Mouse (Mus musculus) cerebellum, adult 2 months (tissue): ENCODE results near the gene Aox2. TPM values are rescaled to one million over a fixed set of nuclear protein-coding genes. Genes with fewer than 3 reads are reported as not detected.

Experiments used
- DNase-seq, 2 experiments: peaks; one replicate each; pipeline ENCODE4 v3.0.0; 2021
- H3K27ac ChIP-seq: fragments of 200-500 bp; 2 replicates; pipeline ENCODE4 v1.5.1; 2012; ENCODE audit warnings: low read length, control low read depth, inconsistent platforms; ENCODE audit not compliant: insufficient read depth
- H3K27me3 ChIP-seq: fragments of 200-500 bp; 2 replicates; pipeline ENCODE4 v1.6.1; 2012; ENCODE audit warnings: inconsistent platforms, mild to moderate bottlenecking, low read length, moderate library complexity; ENCODE audit not compliant: control insufficient read depth, insufficient read depth
- H3K4me1 ChIP-seq: fragments of 200-500 bp; 2 replicates; pipeline ENCODE4 v1.6.1; 2011; ENCODE audit warnings: low read length; ENCODE audit not compliant: control insufficient read depth, insufficient read depth
- H3K4me3 ChIP-seq: fragments of 200-500 bp; replicated peaks from 2 replicates; pipeline ENCODE3; 2011; ENCODE audit warnings: mild to moderate bottlenecking, low read depth, low read length, control low read depth; ENCODE audit not compliant: insufficient read depth
- CTCF ChIP-seq: fragments of 200-500 bp; IDR thresholded peaks from 2 replicates; pipeline ENCODE4 v1.5.1; 2011; ENCODE audit warnings: low read depth, mild to moderate bottlenecking, control low read depth, low read length, moderate library complexity, borderline replicate concordance; ENCODE audit not compliant: insufficient read depth
- POLR2A ChIP-seq: fragments of 200-500 bp; IDR thresholded peaks from 2 replicates; pipeline ENCODE4 v1.6.1; 2011; ENCODE audit warnings: low read length, control low read depth, borderline replicate concordance; ENCODE audit not compliant: insufficient read depth
- WGBS: fragments of 180-500 bp; shearing (Covaris S2); methylation state at CpG from one replicate; pipeline ENCODE4 v1.1.7; 2018; 5-methylcytosine and 5-hydroxymethylcytosine counted together
- polyA plus RNA-seq: library from polyadenylated mRNA; depleted of rRNA; stranded (reverse); fragments of >200 nt; gene quantifications from 2 replicates; pipeline ENCODE4 v1.2.3, GENCODE M21; 2012; rRNA removed

Aox2 gene
- polyA plus RNA-seq, 1 experiment = 0.03 TPM

- Histone ChIP-seq H3K27ac (no peak overlapping the region), H3K4me3 (no peak overlapping the region), H3K4me1 (peaks cover 4% of the 10 kb centered on the region; the same call in 1 of the 2 replicates), H3K27me3 (no peaks in the 10 kb centered on the region)
- TF ChIP-seq CTCF = no peak; the same call in 1 of the 2 replicates
- TF ChIP-seq POLR2A = no peak
- 23% methylated on average over 1 of the region's 1 CpGs for whole genome bisulfite sequencing
- no peak for DNase-seq
Observed at GRCm38 (mm10) chr1:58415442-58415841, 137.3 kb downstream of the Aox2 start.

GRCm38 (mm10) chr1:58416048-58416447, 137.9 kb downstream of the Aox2 start:
- TF ChIP-seq POLR2A (no peak), CTCF (no peak)
- Histone ChIP-seq H3K4me1 (peaks cover 4% of the 10 kb centered on the region; the same call in 1 of the 2 replicates), H3K27me3 (no peaks in the 10 kb centered on the region), H3K4me3 (no peak overlapping the region), H3K27ac (no peak overlapping the region)
- WGBS = 51% methylated on average over 2 of the region's 2 CpGs
- no peak for DNase-seq

GRCm38 (mm10) chr1:58420032-58420431, 141.9 kb downstream of the Aox2 start:
- Histone ChIP-seq H3K27me3 (no peaks in the 10 kb centered on the region), H3K4me1 (peaks cover 4% of the 10 kb centered on the region; the same call in 1 of the 2 replicates), H3K27ac (no peak overlapping the region), H3K4me3 (peak overlapping the region; percentile 44)
- 23% methylated on average over 10 of the region's 10 CpGs for WGBS
- DNase-seq = no peak
- no peak for TF ChIP-seq CTCF

- TF ChIP-seq POLR2A (no peak), CTCF (no peak)
- 2% methylated on average over 7 of the region's 7 CpGs for WGBS
Observed at GRCm38 (mm10) chr1:58420961-58421360, 142.8 kb downstream of the Aox2 start.

GRCm38 (mm10) chr1:58422879-58423278, 144.8 kb downstream of the Aox2 start:
- Histone ChIP-seq H3K27me3 (no peaks in the 10 kb centered on the region), H3K4me1 (peaks cover 4% of the 10 kb centered on the region; the same call in 1 of the 2 replicates), H3K4me3 (peak overlapping the region; percentile 93), H3K27ac (no peak overlapping the region)
- peak in 1 of 2 experiments; percentile 45 for DNase-seq
- TF ChIP-seq CTCF (no peak), POLR2A (no peak)
- WGBS = 2% methylated on average over 13 of the region's 13 CpGs

More at GRCm38 (mm10) chr1:58420961-58421360, 142.8 kb downstream of the Aox2 start:
- peaks cover 4% of the 10 kb centered on the region; the same call in 1 of the 2 replicates for H3K4me1 ChIP-seq
- no peak overlapping the region for H3K27ac ChIP-seq
- H3K27me3 ChIP-seq = no peaks in the 10 kb centered on the region
- peak; percentile 68 to 73 for DNase-seq
- H3K4me3 ChIP-seq = peak overlapping the region; percentile 30

GRCm38 (mm10) chr1:58423371-58424248, 145.5 kb downstream of the Aox2 start, which contains the start of gene Clk1:
Gene Clk1, minus strand, starts transcription at chr1:58424066.
- no peaks in the 10 kb centered on the region for H3K27me3 ChIP-seq
- WGBS = under 1% methylated on average over 79 of the region's 79 CpGs
- DNase-seq = peak; percentile 97 to 99
- H3K27ac ChIP-seq = peak within 1 kb of the TSS; percentile 93
- no peak for TF ChIP-seq CTCF
- peak; percentile 100 for TF ChIP-seq POLR2A
- peak within 1 kb of the TSS; percentile 93 for H3K4me3 ChIP-seq
- peaks cover 3% of the 10 kb centered on the region; the same call in 1 of the 2 replicates for H3K4me1 ChIP-seq

GRCm38 (mm10) chr1:58424551-58424950, 146.4 kb downstream of the Aox2 start:
- TF ChIP-seq POLR2A (no peak), CTCF (no peak)
- DNase-seq = peak in 1 of 2 experiments; percentile 11
- no peak overlapping the region for H3K4me3 ChIP-seq
- H3K27me3 ChIP-seq = no peaks in the 10 kb centered on the region
- WGBS = 81% methylated on average over 3 of the region's 3 CpGs
- H3K27ac ChIP-seq = no peak overlapping the region
- H3K4me1 ChIP-seq = no peaks in the 10 kb centered on the region; the same call in 1 of the 2 replicates

Other genes with a start within 250 kb of the Aox2 start
- 5.1 and 6.4 TPM in 2 replicates for gene Aox1, start 248.4 kb upstream of the Aox2 start, polyA plus RNA-seq
- 0.33 and 0.68 TPM in 2 replicates for gene Aox3, start 165.2 kb upstream of the Aox2 start, polyA plus RNA-seq
- gene Aox4, start 67.9 kb upstream of the Aox2 start, polyA plus RNA-seq = 0.33 and 0.89 TPM in 2 replicates
- 72.1 and 72.3 TPM in 2 replicates for gene Bzw1, start 114.6 kb downstream of the Aox2 start, polyA plus RNA-seq
- 252 TPM in 2 replicates for gene Clk1, start 145.7 kb downstream of the Aox2 start, polyA plus RNA-seq
- gene Nif3l1, start 166.8 kb downstream of the Aox2 start, polyA plus RNA-seq = 29.1 and 32.4 TPM in 2 replicates
- gene Ppil3, start 167.2 kb downstream of the Aox2 start, polyA plus RNA-seq = 30.0 and 31.0 TPM in 2 replicates
- 21.6 and 22.6 TPM in 2 replicates for gene Orc2, start 226.8 kb downstream of the Aox2 start, polyA plus RNA-seq